Mouse (Mus musculus) megakaryocyte, adult 5-6 weeks (primary cell): ENCODE data around the gene Epb41. TPM values are rescaled to one million over a fixed set of nuclear protein-coding genes. Genes with fewer than 3 reads are reported as not detected.
A peak's percentile ranks its signal among the peaks of the same experiment; 100 is the strongest.

Experiments
- ATAC-seq: 2 replicates; pipeline ENCODE4 v1.8.0; 2016; ENCODE audit warnings: mild to moderate bottlenecking, inconsistent platforms; ENCODE audit not compliant: poor library complexity, severe bottlenecking
- total RNA-seq, 2 experiments: library from RNA; stranded (forward) in 1 of 2; stranded (reverse) in 1 of 2; fragments of 153-499, 151-499 nt in 1 of 2; fragments of 221-1000, 200-1000 nt in 1 of 2; gene quantifications; 2 replicates each; pipeline versions ENCODE4 v1.2.3 to v1.2.4; 2015 to 2017

Gene Epb41
- total RNA-seq, 2 experiments from 2014 or later, result 51.8 to 62.3 TPM

- no peak for ATAC-seq
Observed at GRCm38 (mm10) chr4:131921461-131922346, 153.4 kb downstream of the Epb41 start, which contains the start of gene Tmem200b. Tmem200b (plus strand) TSS chr4:131921771.

GRCm38 (mm10) chr4:131920595-131921351 is 154.3 kb downstream of the Epb41 start:
- no peak for ATAC-seq

- no peak for ATAC-seq
Observed at GRCm38 (mm10) chr4:131920141-131920594, 155.0 kb downstream of the Epb41 start.

- ATAC-seq, result no peak
Observed at GRCm38 (mm10) chr4:131919506-131920140, 155.5 kb downstream of the Epb41 start.

- ATAC-seq, result no peak
Observed at GRCm38 (mm10) chr4:131918711-131919500, 156.2 kb downstream of the Epb41 start.

- ATAC-seq, result no peak
Observed at GRCm38 (mm10) chr4:131918026-131918533, 157.0 kb downstream of the Epb41 start.

GRCm38 (mm10) chr4:131917010-131917555 is 158.0 kb downstream of the Epb41 start:
- ATAC-seq, result no peak

- ATAC-seq, result peak; percentile 83
Observed at GRCm38 (mm10) chr4:131916425-131916824, 158.7 kb downstream of the Epb41 start.

GRCm38 (mm10) chr4:131915821-131916328 is 159.2 kb downstream of the Epb41 start:
- ATAC-seq, result no peak

GRCm38 (mm10) chr4:131914891-131915469 is 160.1 kb downstream of the Epb41 start:
- ATAC-seq, result no peak

GRCm38 (mm10) chr4:131914046-131914643 is 161.0 kb downstream of the Epb41 start:
- ATAC-seq, result no peak

GRCm38 (mm10) chr4:131913526-131913925 is 161.6 kb downstream of the Epb41 start:
- ATAC-seq, result no peak

GRCm38 (mm10) chr4:131911521-131911920 is 163.6 kb downstream of the Epb41 start:
- ATAC-seq, result no peak

GRCm38 (mm10) chr4:131910237-131910994 is 164.7 kb downstream of the Epb41 start:
- peak; percentile 84 for ATAC-seq

- no peak for ATAC-seq
Observed at GRCm38 (mm10) chr4:131907912-131908311, 167.2 kb downstream of the Epb41 start.

GRCm38 (mm10) chr4:131906423-131906822 is 168.7 kb downstream of the Epb41 start:
- no peak for ATAC-seq

- ATAC-seq, result peak; percentile 67
Observed at GRCm38 (mm10) chr4:131904478-131904877, 170.6 kb downstream of the Epb41 start.

- no peak for ATAC-seq
Observed at GRCm38 (mm10) chr4:131901090-131901489, 174.0 kb downstream of the Epb41 start.
